Mouse (Mus musculus): ENCODE results near the gene Nr1d1.

DNA sequence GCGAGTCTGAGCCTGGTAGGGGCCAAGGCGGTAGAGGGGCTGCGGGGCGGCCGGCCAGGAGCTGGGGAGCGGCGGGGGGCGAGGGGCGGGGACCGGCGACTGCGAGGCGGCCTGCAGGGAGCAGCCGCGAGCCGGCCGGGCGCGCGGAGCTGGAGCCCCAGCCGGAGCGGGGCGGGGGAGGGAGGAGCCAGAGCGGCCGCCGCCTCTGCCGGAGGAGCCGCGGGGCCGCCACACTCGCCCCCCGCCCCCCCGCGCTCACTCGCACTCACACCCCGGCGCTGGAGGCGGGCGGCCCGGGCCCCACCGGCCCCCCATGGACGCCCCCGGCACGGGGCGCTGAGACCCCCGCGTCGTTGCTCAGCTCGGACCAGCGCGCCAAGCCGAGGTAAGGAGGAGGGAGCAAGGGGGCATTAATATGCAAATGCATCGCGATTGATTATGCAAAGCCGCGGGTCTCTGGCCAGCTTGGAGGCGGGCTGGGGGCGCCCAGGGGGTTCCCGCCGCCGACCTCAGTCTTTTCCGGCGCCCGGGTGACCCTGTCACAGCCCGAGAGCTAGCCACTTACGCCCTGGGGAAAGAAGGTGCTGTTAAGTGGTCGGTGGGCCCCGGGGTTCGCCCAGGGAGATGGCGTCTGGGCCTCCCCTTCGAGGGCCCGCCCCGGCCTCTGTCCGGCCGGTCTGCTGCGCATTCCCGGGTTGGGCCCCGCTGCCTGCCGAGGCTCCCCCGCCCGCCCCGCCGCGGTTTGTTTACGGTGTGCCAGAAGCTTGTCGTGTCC lies 33.3 kb downstream of the Nr1d1 start:
- TF ChIP-seq CTCF (IDR thresholded peaks at IDR 0.05) = peak; percentile 63
- no peak for TF ChIP-seq POLR2A (IDR thresholded peaks at IDR 0.05; ENCODE audit: insufficient read depth, low read depth, low read length)
- no peak for TF ChIP-seq EP300 (IDR thresholded peaks at IDR 0.05; ENCODE audit: insufficient read depth, low read depth, low read length)

Data from heart, adult 2 months (tissue).